In genomic region chr15:86513336-86513735, GRCm38 (mm10) we compare ENCODE assay signal across 20 mouse cellular contexts.
DNase-seq lines count a peak whose midpoint lies in the region; ATAC-seq and TF ChIP-seq lines count a peak whose summit lies in the region.
"Had no signal": no experiment of that assay in that cellular context is flagged by ENCODE, and none has a peak within 500 bp of the region (broad histone marks: within the 10 kb centered on the region; RNA-seq: fewer than 3 reads in every experiment).

No protein-coding gene starts in this region.

- no peaks in the 10 kb centered on the region for H3K27me3 ChIP-seq in hindbrain, embryonic 10.5 days (ENCODE audit: insufficient read depth, poor library complexity, severe bottlenecking)
- H3K27me3 ChIP-seq in hindbrain, embryonic 14.5 days (ENCODE audit: control insufficient read depth, insufficient read depth, low read length), result no peaks in the 10 kb centered on the region
- H3K27me3 ChIP-seq in midbrain, postnatal 0 days (ENCODE audit: insufficient read depth, low read length), result no peaks in the 10 kb centered on the region
- no peaks in the 10 kb centered on the region for H3K27me3 ChIP-seq in midbrain, embryonic 16.5 days (ENCODE audit: control insufficient read depth, insufficient read depth, low read depth, low read length)
- H3K27me3 ChIP-seq in limb, embryonic 10.5 days (ENCODE audit: low read depth, poor library complexity, severe bottlenecking), result 0 out of 2 replicates have a peak, but pooled peaks cover 4% of the 10 kb centered on the region
- H3K27me3 ChIP-seq: embryonic facial prominence, embryonic 13.5 days; hindbrain, embryonic 13.5 days had no signal

- no peaks in the 10 kb centered on the region for H3K36me3 ChIP-seq in hindbrain, embryonic 10.5 days
- no peaks in the 10 kb centered on the region for H3K36me3 ChIP-seq in hindbrain, embryonic 14.5 days (replicated peaks; ENCODE audit: control insufficient read depth, insufficient read depth)
- no peaks in the 10 kb centered on the region for H3K36me3 ChIP-seq in midbrain, postnatal 0 days (ENCODE audit: insufficient read depth, low read length)
- no peaks in the 10 kb centered on the region for H3K36me3 ChIP-seq in midbrain, embryonic 16.5 days (ENCODE audit: control insufficient read depth, insufficient read depth, low read length)
- no peaks in the 10 kb centered on the region for H3K36me3 ChIP-seq in limb, embryonic 10.5 days
- H3K36me3 ChIP-seq: embryonic facial prominence, embryonic 13.5 days; heart, embryonic 10.5 days; hindbrain, embryonic 13.5 days had no signal

- H3K4me1 ChIP-seq in hindbrain, embryonic 10.5 days (replicated peaks), result peaks cover 23% of the 10 kb centered on the region; the same call in 1 of the 2 replicates
- peaks cover 16% of the 10 kb centered on the region for H3K4me1 ChIP-seq in hindbrain, embryonic 14.5 days (replicated peaks; ENCODE audit: control insufficient read depth, insufficient read depth, low read length)
- peaks cover 11% of the 10 kb centered on the region for H3K4me1 ChIP-seq in midbrain, postnatal 0 days (ENCODE audit: insufficient read depth, low read length)
- peaks cover 14% of the 10 kb centered on the region for H3K4me1 ChIP-seq in midbrain, embryonic 16.5 days (ENCODE audit: control insufficient read depth, insufficient read depth, low read length)
- H3K4me1 ChIP-seq in limb, embryonic 10.5 days, result peaks cover 23% of the 10 kb centered on the region
- H3K4me1 ChIP-seq: embryonic facial prominence, embryonic 13.5 days; heart, embryonic 10.5 days had no signal

- H3K27ac ChIP-seq in hindbrain, embryonic 10.5 days, result no peak overlapping the region
- H3K27ac ChIP-seq in hindbrain, embryonic 14.5 days, result no peak overlapping the region
- H3K27ac ChIP-seq in midbrain, postnatal 0 days (ENCODE audit: low read depth, low read length), result no peak overlapping the region
- no peak overlapping the region for H3K27ac ChIP-seq in midbrain, embryonic 16.5 days (ENCODE audit: low read length)
- no peak overlapping the region for H3K27ac ChIP-seq in limb, embryonic 10.5 days
- H3K27ac ChIP-seq: embryonic facial prominence, embryonic 13.5 days; heart, embryonic 10.5 days; hindbrain, embryonic 13.5 days had no signal

- WGBS in hindbrain, embryonic 10.5 days, result 86% methylated on average over 5 of the region's 5 CpGs
- 67% methylated on average over 5 of the region's 5 CpGs for WGBS in hindbrain, embryonic 14.5 days
- WGBS in midbrain, postnatal 0 days, result 87% methylated on average over 5 of the region's 5 CpGs
- 84% methylated on average over 5 of the region's 5 CpGs for WGBS in midbrain, embryonic 16.5 days
- WGBS in limb, embryonic 10.5 days, result 79% methylated on average over 5 of the region's 5 CpGs

- H3K9me3 ChIP-seq in hindbrain, embryonic 10.5 days, result peaks cover under 1% of the 10 kb centered on the region; the same call in 1 of the 2 replicates
- no peaks in the 10 kb centered on the region for H3K9me3 ChIP-seq in hindbrain, embryonic 14.5 days (ENCODE audit: control insufficient read depth, low read length)
- H3K9me3 ChIP-seq in midbrain, postnatal 0 days (ENCODE audit: low read length), result no peaks in the 10 kb centered on the region; the same call in 1 of the 2 replicates
- H3K9me3 ChIP-seq in midbrain, embryonic 16.5 days (replicated peaks; ENCODE audit: control insufficient read depth, low read length, poor library complexity, severe bottlenecking), result no peaks in the 10 kb centered on the region
- H3K9me3 ChIP-seq in limb, embryonic 10.5 days (replicated peaks), result no peaks in the 10 kb centered on the region
- H3K9me3 ChIP-seq: embryonic facial prominence, embryonic 13.5 days; heart, embryonic 10.5 days; hindbrain, embryonic 13.5 days had no signal

- H3K9ac ChIP-seq in hindbrain, embryonic 14.5 days, result no peak overlapping the region
- no peak overlapping the region for H3K9ac ChIP-seq in midbrain, postnatal 0 days (replicated peaks; ENCODE audit: low read length, poor library complexity, severe bottlenecking)
- no peak overlapping the region for H3K9ac ChIP-seq in midbrain, embryonic 16.5 days (ENCODE audit: low read depth, low read length)
- H3K9ac ChIP-seq: embryonic facial prominence, embryonic 13.5 days; hindbrain, embryonic 13.5 days had no signal

- no peak for TF ChIP-seq CTCF in midbrain, postnatal 0 days (IDR thresholded peaks at IDR 0.05)

- no peak overlapping the region for H3K4me2 ChIP-seq in hindbrain, embryonic 14.5 days (replicated peaks)
- H3K4me2 ChIP-seq in midbrain, postnatal 0 days (ENCODE audit: low read depth, low read length, poor library complexity, severe bottlenecking), result no peak overlapping the region
- no peak overlapping the region for H3K4me2 ChIP-seq in midbrain, embryonic 16.5 days (ENCODE audit: low read length)
- H3K4me2 ChIP-seq: embryonic facial prominence, embryonic 13.5 days; hindbrain, embryonic 13.5 days had no signal

- peak; percentile 0 for DNase-seq in hindbrain, embryonic 10.5 days (ENCODE audit: low spot score)
- no peak for DNase-seq in hindbrain, embryonic 14.5 days (ENCODE audit: low spot score)
- peak; percentile 64 for DNase-seq in midbrain, postnatal 0 days (ENCODE audit: low spot score)
- peak; percentile 25 for DNase-seq in limb, embryonic 10.5 days (ENCODE audit: low spot score)
- no peak for DNase-seq in frontal cortex, postnatal 25 days (ENCODE audit: low spot score in 2 of 2)
- no peak for DNase-seq in B cell, adult 2 months
- DNase-seq: adrenal gland, adult 8-10 months; adrenal gland, postnatal 36 days; cerebellum, adult 11-12 months; cerebellum, adult 9-10 months; gastrocnemius, postnatal 36 days; heart, adult 18-20 months; heart, postnatal 10 days; heart, postnatal 4 days had no signal

- no peak overlapping the region for H3K4me3 ChIP-seq in hindbrain, embryonic 10.5 days
- no peak overlapping the region for H3K4me3 ChIP-seq in hindbrain, embryonic 14.5 days (replicated peaks; ENCODE audit: low read length)
- H3K4me3 ChIP-seq in midbrain, postnatal 0 days (ENCODE audit: low read depth, low read length), result no peak overlapping the region
- no peak overlapping the region for H3K4me3 ChIP-seq in midbrain, embryonic 16.5 days (ENCODE audit: low read depth, low read length)
- H3K4me3 ChIP-seq in limb, embryonic 10.5 days, result no peak overlapping the region
- H3K4me3 ChIP-seq: embryonic facial prominence, embryonic 13.5 days; heart, embryonic 10.5 days; hindbrain, embryonic 13.5 days had no signal

- no peak for ATAC-seq in hindbrain, embryonic 14.5 days (ENCODE audit: low FRiP score)
- ATAC-seq in midbrain, postnatal 0 days (ENCODE audit: low FRiP score), result no peak
- ATAC-seq in midbrain, embryonic 16.5 days, result no peak
- ATAC-seq: forebrain, embryonic 14.5 days; inflammation-experienced regulatory T-cells, adult 6 months had no signal

Comparison
In these comparisons a context has a peak if more than half of its experiments do, and no peak if none do; other contexts are left out.
1. DNase-seq: peak in hindbrain, embryonic 10.5 days (single experiment), midbrain, postnatal 0 days (single experiment) and limb, embryonic 10.5 days (single experiment); none in hindbrain, embryonic 14.5 days (single experiment), frontal cortex, postnatal 25 days (0 of 2) and B cell, adult 2 months (0 of 2).